Mouse (Mus musculus) urinary bladder, postnatal 4 days (tissue): Measurements from ENCODE around the gene Gm49395.

ENCODE experiments used
- DNase-seq, 2 experiments: peaks; one replicate each; pipeline ENCODE4 v3.0.0; 2021 to 2022; ENCODE audit warnings: low spot score in 2 of 2

The Gm49395 gene

DNA sequence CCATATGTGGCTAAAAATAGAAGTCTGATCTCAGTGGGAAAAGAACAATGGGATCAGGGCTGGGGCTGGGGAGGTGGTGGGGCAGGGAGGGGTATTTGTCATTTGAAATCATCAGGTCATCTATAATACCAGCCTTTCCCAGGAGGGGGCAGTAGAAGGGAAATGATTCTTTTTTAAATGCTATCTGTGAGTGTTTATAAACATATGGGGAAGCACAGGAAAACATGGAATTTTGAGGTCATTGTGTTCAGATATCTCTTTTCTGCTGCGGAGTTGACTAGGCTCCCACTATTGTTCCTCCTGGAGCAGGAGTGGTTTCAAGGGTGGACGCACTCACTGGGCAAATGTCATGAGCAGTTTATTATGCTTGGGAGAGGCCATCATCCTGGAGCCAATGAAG, 114.6 kb downstream of the Gm49395 start:
- DNase-seq = no peak
